Mouse (Mus musculus) lung, adult 10 weeks (tissue): ENCODE data around the gene Foxa1. TPM values are rescaled to one million over a fixed set of nuclear protein-coding genes. Genes with fewer than 3 reads are reported as not detected.

ENCODE experiments used
- polyA plus RNA-seq: library from polyadenylated mRNA; stranded (reverse); fragments of 350-450 nt; fragmentation: Illumina TruSeq; extraction: RNeasy Lipid Tissue Mini Kit (QIAGEN cat#74804); gene quantifications from one replicate; pipeline ENCODE4 v1.2.3, GENCODE M21; 2014; ENCODE audit warnings: low read depth, low replicate concordance; ENCODE audit not compliant: insufficient read depth

Gene Foxa1
- polyA plus RNA-seq = 12.8 TPM

DNA sequence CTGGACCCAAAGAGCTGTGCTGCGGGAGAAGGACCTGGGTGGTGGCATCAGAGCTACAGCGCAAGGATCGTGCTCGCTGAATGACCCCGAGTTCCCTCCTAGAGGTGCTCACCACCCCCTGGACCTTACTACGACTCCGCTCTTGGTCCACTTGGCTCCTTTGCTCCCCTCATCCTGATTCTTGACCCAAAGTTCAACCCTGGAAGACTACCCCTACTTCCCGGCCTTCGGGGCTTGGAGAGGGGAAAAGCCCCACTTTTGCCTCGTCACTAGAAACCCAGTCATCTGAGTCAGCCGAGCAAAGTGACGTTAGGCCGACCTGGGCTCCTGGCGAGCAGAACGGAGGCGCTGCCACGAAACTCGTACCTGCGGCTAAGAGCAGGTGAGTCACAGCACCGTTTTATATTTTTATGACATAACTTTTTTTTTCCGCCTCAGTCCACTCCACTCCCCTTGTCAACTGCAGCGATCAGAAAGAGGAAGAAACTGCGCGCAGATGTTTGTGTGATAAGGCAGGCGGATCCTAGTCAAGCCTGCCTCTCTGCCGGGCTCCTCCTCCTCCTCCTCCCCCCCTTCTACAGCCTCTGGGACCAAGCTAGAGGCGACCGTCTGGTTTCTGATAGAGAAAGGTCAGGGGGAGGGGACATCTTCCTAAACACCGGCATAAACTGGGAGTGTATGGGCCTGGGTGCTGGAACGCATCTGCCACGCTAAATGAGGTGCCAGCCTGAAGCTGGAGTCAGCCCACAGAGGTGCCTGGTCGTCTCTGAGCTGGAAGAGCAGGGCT lies at the start of gene Foxa1:
Gene Foxa1 (minus strand): TSS at position 502 of the 787 bp plus-strand sequence.

DNA sequence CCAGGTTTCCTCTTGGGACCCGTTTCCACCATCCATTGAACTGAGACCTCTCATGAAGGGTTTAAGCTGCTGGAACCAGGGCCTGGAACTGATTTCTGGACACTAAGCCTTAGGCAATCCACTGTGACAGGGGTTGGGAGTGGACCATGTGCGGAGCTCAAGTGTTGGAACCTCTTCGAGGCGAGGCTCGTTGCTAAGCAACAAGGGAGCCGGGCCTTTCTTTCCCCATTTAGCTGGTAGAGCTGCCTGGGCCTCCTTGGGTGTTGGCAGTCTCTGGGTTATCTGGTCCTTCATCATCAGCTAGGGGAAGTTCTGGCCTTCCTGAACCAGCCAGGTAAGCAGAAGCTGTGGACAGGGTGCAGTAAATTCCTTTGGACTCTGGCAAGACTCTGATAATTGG lies 17.2 kb upstream of the Foxa1 start, which contains the start of gene Ttc6:
Gene Ttc6 (plus strand): TSS at position 205 of the 400 bp plus-strand sequence.

Other genes starting within 250 kb of the Foxa1 start
- gene Ttc6, start 17.2 kb upstream of the Foxa1 start, polyA plus RNA-seq = 0.95 TPM